Mouse (Mus musculus) gonadal fat pad, adult 2 months (tissue): Measurements from ENCODE around the gene Trim46. TPM values are rescaled to one million over a fixed set of nuclear protein-coding genes. Genes with fewer than 3 reads are reported as not detected.

Experiments
- DNase-seq: peaks from one replicate; pipeline ENCODE4 v3.0.0-alpha.2; 2012; ENCODE audit warnings: low read depth
- polyA plus RNA-seq: library from polyadenylated mRNA; depleted of rRNA; stranded (reverse); fragments of >200 nt; gene quantifications from 2 replicates; pipeline ENCODE4 v1.2.3, GENCODE M21; 2012

The Trim46 gene
- polyA plus RNA-seq, 1 experiment: 3.3 TPM

GRCm38 (mm10) chr3:89210731-89211130 is 35.4 kb downstream of the Trim46 start:
- no peak for DNase-seq

GRCm38 (mm10) chr3:89210162-89210561 is 35.9 kb downstream of the Trim46 start:
- no peak for DNase-seq

DNA sequence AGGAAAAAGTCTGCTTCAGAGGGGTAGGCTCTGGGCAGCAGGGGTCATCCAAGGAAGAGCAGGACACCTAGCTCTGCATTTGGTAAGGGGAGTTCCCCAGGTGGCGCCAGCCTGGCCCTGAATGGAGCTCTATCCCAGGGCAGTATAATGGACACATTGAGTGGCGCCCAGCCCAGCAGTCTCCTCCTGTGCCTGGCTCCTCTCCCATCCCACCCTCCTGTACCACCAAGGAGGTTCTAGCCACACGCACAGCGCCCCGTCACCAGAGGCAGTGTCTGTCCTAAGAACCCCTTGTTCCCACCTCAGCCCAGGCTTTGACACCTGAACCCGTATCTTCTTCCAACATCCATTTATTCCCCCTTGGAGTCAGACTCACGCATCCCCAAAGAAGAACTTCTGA is 36.4 kb downstream of the Trim46 start:
- no peak for DNase-seq

GRCm38 (mm10) chr3:89208736-89209135 is 37.4 kb downstream of the Trim46 start:
- no peak for DNase-seq

DNA sequence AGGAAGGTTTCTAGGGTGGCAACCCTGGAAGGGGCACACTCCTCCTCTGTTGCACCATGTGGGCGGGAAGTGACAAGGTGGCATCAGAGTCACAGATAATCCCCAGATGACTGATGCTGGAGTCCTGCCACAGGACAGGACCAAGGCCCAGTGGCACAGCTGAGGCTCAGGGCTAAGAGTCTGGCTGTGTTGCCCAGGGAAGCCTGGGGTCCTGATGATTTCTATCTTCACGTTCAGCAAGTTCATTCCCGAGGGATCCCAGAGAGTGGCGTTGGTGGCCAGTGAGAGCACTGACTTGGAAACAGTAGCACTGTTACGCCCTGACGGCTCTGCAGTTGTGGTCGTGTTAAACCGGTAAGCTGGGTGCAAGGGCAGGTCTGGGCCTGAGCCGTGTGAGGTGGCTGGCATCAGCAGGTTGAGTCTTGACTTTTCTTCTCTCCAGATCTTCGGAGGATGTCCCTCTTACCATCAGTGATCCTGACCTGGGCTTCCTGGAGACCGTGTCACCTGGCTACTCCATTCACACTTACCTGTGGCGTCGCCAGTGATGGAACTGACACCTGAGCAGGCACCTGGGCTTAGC is 37.9 kb downstream of the Trim46 start:
- DNase-seq: peak; percentile 84

GRCm38 (mm10) chr3:89206695-89207094 is 39.4 kb downstream of the Trim46 start:
- peak; percentile 91 for DNase-seq

DNA sequence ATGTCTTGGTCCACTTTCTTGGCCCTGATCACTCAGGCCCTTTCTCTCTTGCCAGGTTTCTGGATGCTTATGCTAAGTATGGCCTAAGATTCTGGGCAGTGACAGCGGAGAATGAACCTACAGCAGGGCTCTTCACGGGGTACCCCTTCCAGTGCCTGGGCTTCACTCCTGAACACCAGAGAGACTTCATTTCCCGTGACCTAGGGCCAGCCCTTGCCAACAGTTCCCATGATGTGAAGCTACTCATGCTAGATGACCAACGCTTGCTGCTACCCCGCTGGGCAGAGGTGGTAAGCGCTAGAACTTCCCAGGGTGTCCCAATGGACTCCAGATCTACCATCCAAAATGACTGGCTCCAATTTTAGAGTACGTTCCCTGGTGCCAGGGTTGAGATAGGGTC is 40.0 kb downstream of the Trim46 start:
- DNase-seq: no peak

GRCm38 (mm10) chr3:89203142-89203514 is 43.0 kb downstream of the Trim46 start:
- no peak for DNase-seq

- peak; percentile 75 for DNase-seq
Observed at GRCm38 (mm10) chr3:89202253-89203141, 43.6 kb downstream of the Trim46 start, which contains the start of gene Gba. Gba (plus strand) TSS chr3:89202928.

DNA sequence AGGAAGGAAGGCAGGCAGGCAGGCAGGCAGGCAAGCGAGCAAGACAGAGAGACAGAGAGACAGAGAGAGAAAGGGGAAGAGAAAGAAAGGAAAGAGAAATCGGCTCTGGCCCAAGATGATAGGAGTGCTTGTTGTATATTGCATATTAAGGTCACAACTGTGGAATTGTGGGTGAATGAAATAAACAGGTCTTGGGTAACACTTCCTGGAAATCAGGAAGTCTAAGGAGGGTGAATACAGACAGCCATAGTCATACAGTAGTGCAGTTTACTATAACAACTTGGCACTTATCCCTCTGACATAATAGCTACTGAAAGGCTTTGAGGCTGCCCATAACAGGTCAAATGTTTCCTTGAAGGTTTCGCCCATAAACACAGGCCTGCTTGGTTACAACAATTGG is 46.3 kb downstream of the Trim46 start:
- no peak for DNase-seq

GRCm38 (mm10) chr3:89195979-89196877 is 49.9 kb downstream of the Trim46 start:
- DNase-seq: peak; percentile 75

GRCm38 (mm10) chr3:89193853-89194252 is 52.3 kb downstream of the Trim46 start:
- no peak for DNase-seq

DNA sequence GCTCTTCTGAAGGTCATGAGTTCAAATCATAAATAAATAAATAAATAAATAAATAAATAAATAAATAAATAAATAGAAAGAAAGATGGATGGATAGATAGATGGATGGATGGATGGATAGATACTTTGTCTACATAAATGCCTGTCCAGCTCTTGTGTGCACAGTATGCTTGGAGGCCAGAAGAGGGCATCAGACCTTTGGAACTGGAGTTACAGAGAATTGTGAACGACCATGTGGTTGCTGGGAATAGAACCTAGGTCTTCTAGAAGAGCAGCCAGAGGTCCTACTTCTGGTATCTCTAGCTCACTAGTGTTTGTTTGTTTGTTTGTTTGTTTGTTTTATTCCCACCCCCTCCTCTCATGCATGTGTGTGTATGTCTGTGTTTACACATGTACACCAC is 52.8 kb downstream of the Trim46 start:
- DNase-seq: no peak

DNA sequence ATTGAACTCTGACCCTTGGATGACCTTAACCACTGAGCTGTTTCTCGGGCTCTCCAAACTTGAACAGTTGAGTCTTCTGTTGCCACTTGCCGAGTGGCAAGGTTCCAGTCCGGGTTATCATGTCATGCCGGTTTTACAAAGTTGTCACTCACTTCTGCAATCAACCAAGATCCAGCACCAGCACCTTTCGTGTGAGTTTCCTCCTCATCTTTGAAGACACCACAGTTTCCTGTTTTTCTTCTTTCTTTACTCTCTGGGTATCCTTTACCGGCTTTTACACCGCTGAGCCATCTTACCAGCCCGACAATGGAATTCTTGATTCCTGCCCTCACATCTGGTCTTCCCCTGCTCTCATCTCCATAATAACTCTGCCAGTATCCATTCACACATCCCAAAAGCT is 55.7 kb downstream of the Trim46 start:
- DNase-seq: no peak

DNA sequence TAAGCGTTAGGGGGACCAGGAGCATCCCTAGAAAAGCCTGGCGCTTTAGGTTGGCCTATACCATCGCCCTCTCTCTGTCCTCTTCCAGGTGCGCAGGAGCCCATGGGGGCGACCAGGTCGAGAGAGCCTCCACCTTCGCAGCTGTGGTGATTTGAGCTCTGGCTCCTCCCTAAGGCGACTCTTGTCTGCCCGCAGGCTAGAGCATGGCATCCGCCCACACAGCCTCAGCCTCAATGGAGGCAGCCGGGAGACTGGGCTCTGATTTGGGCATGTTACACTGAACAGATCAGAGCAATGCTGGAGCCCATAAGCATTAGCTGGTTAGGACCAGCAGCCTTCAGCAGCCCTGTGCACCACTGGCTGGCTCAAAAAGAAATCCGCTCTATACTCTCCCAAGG is 57.6 kb downstream of the Trim46 start:
- DNase-seq: no peak

DNA sequence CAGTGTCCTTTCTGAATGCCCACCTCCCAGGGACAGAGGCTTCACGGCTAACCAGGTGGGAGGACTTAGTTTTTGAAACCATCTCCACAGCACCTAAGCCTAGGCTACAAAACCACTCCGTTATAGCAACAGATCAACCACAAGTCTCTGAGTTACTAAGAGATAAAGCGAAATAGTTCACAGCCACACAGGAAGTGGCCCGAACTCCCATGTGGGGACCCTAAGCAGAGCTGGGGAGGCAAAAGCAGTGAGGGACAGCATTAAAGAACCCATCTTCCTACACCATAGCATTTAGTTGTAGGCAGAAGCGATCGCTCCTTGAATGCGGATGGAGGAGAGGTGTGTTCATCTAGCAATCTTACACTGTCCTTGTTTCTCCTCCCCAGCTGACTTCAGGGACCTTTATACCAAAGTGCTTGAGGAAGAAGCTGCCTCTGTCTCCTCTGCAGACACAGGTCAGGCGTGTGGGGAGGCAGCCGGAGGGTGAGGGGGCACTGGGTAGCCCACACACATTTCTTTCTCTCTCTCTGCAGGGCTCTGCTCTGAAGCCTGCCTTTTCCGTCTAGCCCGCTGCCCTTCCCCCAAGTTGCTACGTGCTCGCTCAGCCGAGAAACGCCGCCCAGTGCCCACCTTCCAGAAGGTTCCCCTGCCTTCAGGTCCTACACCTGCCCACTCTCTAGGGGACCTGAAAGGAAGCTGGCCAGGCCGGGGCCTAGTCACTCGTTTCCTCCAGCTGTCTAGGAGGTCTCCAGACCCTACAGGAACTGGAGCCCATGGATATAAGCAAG is 58.2 kb downstream of the Trim46 start:
- no peak for DNase-seq

- DNase-seq: no peak
Observed at GRCm38 (mm10) chr3:89187197-89187596, 58.9 kb downstream of the Trim46 start.
